Mouse (Mus musculus) heart, postnatal 0 days (tissue): ENCODE results near the gene Rpl28.

ENCODE experiments used
- CTCF ChIP-seq: IDR thresholded peaks from 2 replicates; pipeline ENCODE4 v1.5.1; 2016; ENCODE audit warnings: antibody characterized with exemption, control low read depth, low read depth
- EP300 ChIP-seq: IDR thresholded peaks from 2 replicates; pipeline ENCODE4 v1.6.1; 2016; ENCODE audit warnings: antibody characterized with exemption, low read depth

- no peak for TF ChIP-seq CTCF
- no peak for TF ChIP-seq EP300
Observed at GRCm38 (mm10) chr7:4779921-4780320, 12.8 kb upstream of the Rpl28 start.
